Mouse (Mus musculus) CD4-positive, CD25-positive, alpha-beta regulatory T cell, adult 4 months (primary cell): ENCODE measurements around the gene Synj2. TPM values are rescaled to one million over a fixed set of nuclear protein-coding genes. Genes with fewer than 3 reads are reported as not detected.

Experiments used
- ATAC-seq: one replicate; pipeline ENCODE4 v1.8.0; 2017
- polyA plus RNA-seq, 2 experiments: library from polyadenylated mRNA; unstranded; fragments of 100-300 nt; shearing (Covaris generic); gene quantifications; one replicate each; pipeline ENCODE4 v1.2.1; 2017

Synj2 gene
- polyA plus RNA-seq, 2 experiments from 2014 or later = 11.3 to 19.9 TPM

- peak; percentile 32 for ATAC-seq
These were observed 36.2 kb downstream of the Synj2 start for GRCm38 (mm10) chr17:5977056-5977920.

DNA sequence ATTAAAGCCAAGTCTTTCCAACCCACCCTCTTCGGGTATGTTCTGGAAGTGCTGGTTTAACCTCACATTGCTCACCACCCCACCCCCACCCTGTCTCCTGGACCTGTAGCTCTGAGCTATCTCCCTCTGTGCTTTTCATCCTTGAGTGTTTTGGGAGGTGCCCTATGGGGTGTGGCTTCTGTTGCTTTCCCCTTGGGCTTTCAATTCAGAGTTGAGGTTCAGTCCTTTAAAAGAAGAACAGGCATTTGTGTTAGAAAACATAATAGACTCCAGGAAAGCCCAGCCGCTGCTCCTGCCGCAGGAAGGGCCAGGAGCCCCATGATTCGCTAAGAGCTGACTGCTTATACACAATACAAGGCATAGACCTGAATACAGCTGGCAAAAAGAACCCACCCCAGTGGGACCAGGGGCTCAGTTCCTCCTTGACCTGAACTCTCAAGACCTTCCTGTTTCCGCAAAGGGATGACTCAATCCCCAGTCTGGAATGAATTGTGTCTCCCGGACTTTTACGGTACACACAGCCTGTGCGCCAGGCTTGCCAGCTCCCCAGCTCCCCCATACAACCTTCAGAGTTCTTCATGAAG, 36.9 kb downstream of the Synj2 start:
- ATAC-seq = no peak

GRCm38 (mm10) chr17:5978505-5979077, 37.5 kb downstream of the Synj2 start:
- no peak for ATAC-seq

DNA sequence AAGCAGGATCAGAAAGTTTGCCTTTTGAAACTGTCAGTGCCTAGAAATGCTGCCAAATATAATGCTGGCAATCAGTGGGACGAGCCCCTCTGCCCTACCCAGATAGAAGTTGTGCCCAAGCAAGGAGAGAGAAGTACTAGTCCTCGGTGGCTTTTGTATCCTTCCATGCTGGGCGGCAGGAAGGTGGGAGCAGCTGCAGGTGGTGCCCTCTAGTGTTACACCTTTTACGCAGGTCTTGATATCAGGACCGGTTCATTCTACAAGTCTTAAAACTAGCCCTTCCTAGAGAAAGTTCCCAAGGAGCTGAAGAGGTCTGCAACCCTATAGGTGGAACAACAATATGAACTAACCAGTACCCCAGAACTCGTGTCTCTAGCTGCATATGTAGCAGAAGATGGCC, 39.8 kb downstream of the Synj2 start:
- ATAC-seq = no peak

DNA sequence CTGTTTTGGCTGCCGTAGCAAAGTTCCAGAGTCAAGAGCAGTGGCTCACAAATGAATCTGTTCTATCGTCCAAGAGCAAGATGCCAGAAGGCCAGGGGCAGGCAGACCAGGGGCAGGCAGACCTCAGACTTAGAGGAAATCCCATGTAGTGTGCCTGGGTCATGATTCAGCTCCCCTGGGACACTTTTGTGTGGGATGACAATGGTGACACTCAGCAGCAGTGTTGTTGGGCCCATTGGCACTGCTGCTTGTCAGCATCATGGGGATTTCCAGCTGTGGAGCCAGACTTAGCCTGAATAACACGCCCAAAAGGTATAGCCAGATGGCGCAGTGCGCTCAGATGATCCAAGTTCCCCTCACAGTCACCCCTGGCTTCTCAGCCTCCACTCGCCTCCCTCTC, 42.1 kb downstream of the Synj2 start:
- ATAC-seq = peak; percentile 26

DNA sequence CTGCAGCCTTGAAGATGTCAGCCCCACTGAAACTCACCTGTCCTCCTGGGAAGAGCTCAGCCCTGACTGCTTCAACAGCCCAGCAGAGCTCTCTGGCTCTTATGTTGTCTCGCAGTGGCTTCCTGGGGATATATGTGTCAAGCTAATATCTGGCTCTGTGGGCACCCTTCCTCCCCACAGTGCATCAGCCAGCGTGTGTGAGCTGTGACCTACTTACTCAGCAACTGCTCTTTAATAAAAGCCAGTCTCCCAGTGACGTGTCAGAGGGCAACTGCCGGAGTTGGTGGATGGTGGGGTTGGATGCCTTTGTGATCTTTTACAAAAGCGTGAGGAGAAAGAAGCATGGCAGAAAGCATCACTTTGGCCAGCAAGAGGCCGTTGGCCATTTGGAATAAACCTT, 42.8 kb downstream of the Synj2 start:
- ATAC-seq = no peak

- ATAC-seq = no peak
These were observed 43.7 kb downstream of the Synj2 start for GRCm38 (mm10) chr17:5984700-5985231.

- ATAC-seq = no peak
These were observed 44.2 kb downstream of the Synj2 start for GRCm38 (mm10) chr17:5985271-5985670.

GRCm38 (mm10) chr17:5987271-5988056, 46.4 kb downstream of the Synj2 start:
- no peak for ATAC-seq

- ATAC-seq = no peak
These were observed 47.0 kb downstream of the Synj2 start for GRCm38 (mm10) chr17:5988102-5988501.

GRCm38 (mm10) chr17:5992866-5993580, 51.9 kb downstream of the Synj2 start:
- no peak for ATAC-seq

- ATAC-seq = no peak
These were observed 52.6 kb downstream of the Synj2 start for GRCm38 (mm10) chr17:5993581-5994260.

DNA sequence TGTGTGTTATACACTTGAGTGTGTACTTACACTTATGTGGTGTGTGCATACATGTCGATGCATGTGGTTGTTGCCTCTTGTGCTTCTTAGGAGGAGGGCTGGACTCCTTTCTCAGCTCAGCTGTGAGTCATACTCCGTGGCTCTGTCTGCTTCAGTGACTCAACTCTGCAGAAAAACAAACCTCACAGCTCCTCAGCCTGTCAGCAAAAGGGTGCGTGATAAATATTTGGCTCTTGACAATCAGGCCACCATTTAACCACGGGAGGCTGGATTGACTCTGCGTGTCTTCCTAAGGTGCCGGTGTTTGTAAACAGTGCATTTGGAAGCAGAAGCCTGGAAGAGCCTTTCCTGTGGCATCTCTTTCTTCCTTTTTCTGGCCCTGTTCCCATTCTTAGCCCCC, 53.5 kb downstream of the Synj2 start:
- no peak for ATAC-seq

- ATAC-seq = no peak
These were observed 55.5 kb downstream of the Synj2 start for GRCm38 (mm10) chr17:5996589-5996988.

DNA sequence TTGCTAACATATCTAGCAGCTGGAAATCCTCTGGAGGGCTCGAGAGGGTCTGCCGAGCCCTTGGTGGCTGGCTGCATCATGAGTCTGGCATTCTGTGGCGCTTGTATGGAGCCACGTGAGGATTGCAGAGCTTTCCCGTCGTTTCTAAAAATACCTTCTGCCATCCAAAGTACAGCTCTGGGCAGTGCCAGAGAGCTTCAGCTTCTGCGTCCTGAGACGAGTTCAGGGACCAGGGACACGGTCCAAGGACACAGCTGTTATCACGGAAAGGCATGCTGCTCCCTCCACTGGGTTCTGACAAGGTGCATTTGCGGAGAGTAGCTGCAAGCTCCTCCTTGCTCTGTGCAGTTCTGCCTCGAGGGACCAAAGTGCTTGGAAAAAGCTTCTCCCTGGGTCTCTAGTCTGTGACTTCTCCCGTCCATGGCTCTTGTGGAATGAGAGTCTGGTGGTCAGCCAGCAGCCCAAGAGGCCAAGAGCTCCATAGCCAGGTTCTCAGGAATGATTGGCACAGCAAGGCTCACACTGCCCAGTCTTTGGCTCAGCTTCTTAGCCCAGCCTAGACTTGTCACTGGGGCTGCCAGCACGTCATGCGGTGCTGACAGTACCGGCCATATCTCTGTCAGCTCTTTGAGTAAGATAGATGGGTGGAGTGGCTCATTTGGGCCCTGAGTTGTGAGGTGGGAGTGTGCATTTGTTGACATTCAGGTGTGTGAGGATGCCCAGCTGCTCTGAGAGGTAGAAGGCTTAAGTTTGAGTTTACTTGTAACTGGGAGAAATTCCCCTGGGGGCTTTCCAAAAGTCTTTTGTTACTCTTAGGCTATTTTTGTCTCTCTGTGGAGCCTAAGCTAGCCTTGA, 56.5 kb downstream of the Synj2 start:
- no peak for ATAC-seq

DNA sequence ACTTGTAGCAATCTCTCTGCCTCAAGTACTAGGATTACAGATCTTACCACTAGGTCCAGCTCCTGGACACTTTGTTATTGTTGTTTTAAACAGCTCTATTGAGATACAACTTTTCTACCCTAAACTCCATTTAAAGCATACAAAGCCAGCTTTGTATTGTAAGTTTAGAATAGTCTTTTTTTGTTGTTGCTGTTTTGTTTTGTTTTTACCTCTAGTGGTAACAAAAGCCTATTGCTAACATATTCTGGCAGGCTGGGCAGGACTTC, 57.1 kb downstream of the Synj2 start:
- ATAC-seq = no peak

DNA sequence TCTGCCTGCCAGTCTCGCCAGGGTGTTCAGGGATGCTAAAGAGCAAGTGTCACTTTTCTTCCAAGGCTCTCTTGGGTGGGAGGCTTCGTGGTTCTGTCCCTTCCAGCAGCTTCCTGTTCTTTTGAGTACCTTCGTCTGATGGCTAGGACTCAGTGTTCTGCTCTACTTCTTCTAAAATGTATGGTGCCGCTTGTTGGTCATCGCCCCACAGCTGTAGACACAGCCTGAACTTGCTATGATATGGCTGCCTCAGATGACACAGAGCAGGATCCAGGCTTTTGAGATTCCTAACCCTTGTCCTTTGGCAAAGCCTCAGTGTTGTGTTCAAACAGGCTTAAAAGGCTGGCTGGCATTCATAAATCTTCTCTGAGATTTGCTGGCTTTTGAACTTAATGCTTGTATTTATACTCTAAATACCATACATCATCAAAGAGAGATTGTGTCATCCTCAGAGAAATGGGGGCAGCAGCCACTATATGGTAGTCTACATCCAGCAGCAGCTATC, 58.0 kb downstream of the Synj2 start:
- no peak for ATAC-seq

DNA sequence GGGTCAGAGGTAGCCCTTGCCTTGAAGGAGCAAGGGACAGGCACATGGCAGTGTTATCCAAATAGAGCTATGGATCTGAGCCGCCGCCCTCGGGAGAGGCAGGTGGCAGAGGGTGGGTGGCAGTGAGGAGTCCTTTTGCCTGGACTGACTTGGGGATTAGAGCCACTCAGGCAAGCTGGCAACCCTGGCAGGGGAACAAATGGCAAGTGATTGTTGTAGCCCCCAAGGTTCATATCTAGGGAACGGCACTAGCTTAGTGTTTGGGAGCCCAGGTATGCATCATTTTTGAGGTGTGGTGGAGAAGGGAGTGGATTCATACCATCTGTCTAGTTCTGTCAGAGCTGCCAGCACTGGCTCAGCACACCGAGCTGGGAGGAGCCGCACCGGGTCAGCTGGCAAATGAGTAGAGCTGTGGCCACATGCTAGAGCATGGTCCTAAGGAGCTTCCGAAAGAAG, 59.8 kb downstream of the Synj2 start:
- no peak for ATAC-seq

DNA sequence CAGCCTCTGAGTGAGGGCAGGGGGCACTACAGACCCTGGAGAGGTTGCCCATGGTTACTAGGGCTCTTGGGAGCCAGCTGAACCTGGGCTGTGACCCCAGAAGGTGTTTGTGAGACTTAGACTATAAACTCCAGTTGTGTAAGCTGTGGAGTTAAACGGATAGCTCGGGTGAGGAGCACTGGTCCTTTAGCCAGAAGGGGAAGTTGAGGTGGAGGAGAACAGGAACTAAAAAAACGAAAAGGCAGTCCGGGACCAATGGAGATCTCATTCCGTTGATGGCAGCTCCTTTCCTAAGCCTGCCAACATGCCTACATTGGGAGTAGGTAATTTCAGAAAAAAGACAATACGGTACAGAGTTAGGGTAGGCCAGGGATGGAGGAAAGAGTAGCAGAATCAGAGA, 60.3 kb downstream of the Synj2 start:
- ATAC-seq = no peak

- peak; percentile 14 for ATAC-seq
These were observed 60.8 kb downstream of the Synj2 start for GRCm38 (mm10) chr17:6001836-6002235.

- ATAC-seq = no peak
These were observed 61.5 kb downstream of the Synj2 start for GRCm38 (mm10) chr17:6002563-6002962.
